Mouse (Mus musculus) CD4-positive, CD25-positive, alpha-beta regulatory T cell (primary cell): ENCODE results near the gene Slc22a26. TPM values are rescaled to one million over a fixed set of nuclear protein-coding genes. Genes with fewer than 3 reads are reported as not detected.

Experiments
- polyA plus RNA-seq: library from polyadenylated mRNA; unstranded; fragments of 100-300 nt; shearing (Covaris generic); gene quantifications from one replicate; pipeline ENCODE4 v1.2.1, GENCODE M21; 2017

Slc22a26 gene
- polyA plus RNA-seq: not detected

GRCm38 (mm10) chr19:7802571-7802970 lies at the start of gene Slc22a26:
TSS of gene Slc22a26 (minus strand) at chr19:7802667.

Other genes starting within 250 kb of the Slc22a26 start
- 77.8 TPM for gene Pla2g16, start 245.2 kb downstream of the Slc22a26 start, polyA plus RNA-seq
- not detected for gene Lgals12, start 195.5 kb downstream of the Slc22a26 start, polyA plus RNA-seq
- gene Hrasls5, start 190.1 kb downstream of the Slc22a26 start, polyA plus RNA-seq: not detected
- not detected for gene Slc22a19, start 91.4 kb downstream of the Slc22a26 start, polyA plus RNA-seq
- gene Slc22a27, start 163.4 kb upstream of the Slc22a26 start, polyA plus RNA-seq: not detected